8 mouse cellular contexts compared by ENCODE assay signal in genomic region chr19:5851481-5851971, GRCm38 (mm10). TPM values are rescaled to one million over a fixed set of nuclear protein-coding genes. Genes with fewer than 3 reads are reported as not detected.
A peak's percentile ranks its signal among the peaks of the same experiment; 100 is the strongest.
DNase-seq lines count a peak whose midpoint lies in the region; ATAC-seq lines count a peak whose summit lies in the region.

No protein-coding gene starts in this region.

- WGBS in heart, embryonic 12.5 days = 43% methylated on average over 5 of the region's 5 CpGs
- WGBS in liver, embryonic 12.5 days (ENCODE audit: insufficient replicate concordance) = 38% methylated on average over 5 of the region's 5 CpGs

- peaks cover 66% of the 10 kb centered on the region for H3K4me1 ChIP-seq in heart, embryonic 12.5 days (replicated peaks)
- peaks cover 59% of the 10 kb centered on the region for H3K4me1 ChIP-seq in liver, embryonic 12.5 days

- no peak overlapping the region for H3K4me3 ChIP-seq in heart, embryonic 12.5 days
- no peak overlapping the region for H3K4me3 ChIP-seq in liver, embryonic 12.5 days

- H3K9ac ChIP-seq in heart, embryonic 12.5 days = peak overlapping the region; percentile 61
- H3K9ac ChIP-seq in liver, embryonic 12.5 days = peak overlapping the region; percentile 46

- no peaks in the 10 kb centered on the region for H3K27me3 ChIP-seq in heart, embryonic 12.5 days (replicated peaks)
- H3K27me3 ChIP-seq in liver, embryonic 12.5 days (replicated peaks) = no peaks in the 10 kb centered on the region

- intact Hi-C loops in heart, postnatal 25 days (cut with DNase I) = loop anchor here (2.0 kb wide), 1 partner anchor 27 kb away; no protein-coding TSS in a partner anchor

- peaks cover 52% of the 10 kb centered on the region for H3K36me3 ChIP-seq in heart, embryonic 12.5 days
- peaks cover 45% of the 10 kb centered on the region for H3K36me3 ChIP-seq in liver, embryonic 12.5 days

- DNase-seq in heart, adult 18-20 months = peak; percentile 58 to 64
- DNase-seq in heart, postnatal 25 days (ENCODE audit: low spot score) = no peak
- DNase-seq in MN1 (ENCODE audit: low spot score) = peak; percentile 75
- no peak for DNase-seq in thymus, postnatal 25 days
- no peak for DNase-seq in spleen, postnatal 36 days (ENCODE audit: low spot score in 2 of 2)
- no peak for DNase-seq in layer of hippocampus, adult 18-20 months (ENCODE audit: low spot score in 2 of 2)

- no peaks in the 10 kb centered on the region for H3K9me3 ChIP-seq in heart, embryonic 12.5 days (replicated peaks)
- H3K9me3 ChIP-seq in liver, embryonic 12.5 days (replicated peaks) = no peaks in the 10 kb centered on the region

- no peak for ATAC-seq in heart, embryonic 12.5 days (ENCODE audit: insufficient number of reproducible peaks, low FRiP score)
- ATAC-seq in liver, embryonic 12.5 days = no peak

- peak overlapping the region; percentile 42 for H3K4me2 ChIP-seq in heart, embryonic 12.5 days
- H3K4me2 ChIP-seq in liver, embryonic 12.5 days = peak overlapping the region; percentile 35

- H3K27ac ChIP-seq in heart, embryonic 12.5 days (ENCODE audit: poor library complexity, severe bottlenecking) = peak overlapping the region; percentile 82
- peak overlapping the region; percentile 48; the same call in 1 of the 2 replicates for H3K27ac ChIP-seq in liver, embryonic 12.5 days

RNA-seq across cellular contexts. Expression of gene Frmd8, which starts 23.5 kb away (rescaled TPM):
- 10 to 100 TPM in 1 of 2 experiments, 1 to 10 TPM in 1; 7.2 to 10.6 TPM for total RNA-seq in heart, adult 18-20 months (2021)
- total RNA-seq in heart, postnatal 25 days (2021) = 10 to 100 TPM in 1 of 2 experiments, 1 to 10 TPM in 1; 8.9 to 11.1 TPM
- polyA plus RNA-seq in heart, embryonic 12.5 days (2016; fragmentation: Nextera tagmentation; extraction: Ambion mirVana) = 33.7 and 34.2 TPM in 2 replicates
- polyA plus RNA-seq in liver, embryonic 12.5 days (2016; fragmentation: Nextera tagmentation; extraction: Ambion mirVana) = 22.1 and 24.2 TPM in 2 replicates
- 10 to 100 TPM; 12.7 to 13.0 TPM for total RNA-seq in layer of hippocampus, adult 18-20 months (2021)

RNA-seq across cellular contexts. Expression of gene Slc25a45, which starts 26.1 kb away (rescaled TPM):
- total RNA-seq in heart, adult 18-20 months (2021) = 1 to 10 TPM; 2.6 to 2.8 TPM
- 1 to 10 TPM; 3.5 to 4.1 TPM for total RNA-seq in heart, postnatal 25 days (2021)
- polyA plus RNA-seq in heart, embryonic 12.5 days (2016; fragmentation: Nextera tagmentation; extraction: Ambion mirVana) = 3.5 and 3.9 TPM in 2 replicates
- polyA plus RNA-seq in liver, embryonic 12.5 days (2016; fragmentation: Nextera tagmentation; extraction: Ambion mirVana) = 7.5 and 7.7 TPM in 2 replicates
- total RNA-seq in layer of hippocampus, adult 18-20 months (2021) = 1 to 10 TPM; 2.9 to 3.2 TPM

RNA-seq across cellular contexts. Expression of gene Tigd3, which starts 42.4 kb away (rescaled TPM):
- under 1 TPM in 1 of 2 experiments, not detected in 1; 0.35 TPM for total RNA-seq in heart, adult 18-20 months (2021)
- total RNA-seq in heart, postnatal 25 days (2021) = under 1 TPM; 0.22 to 0.68 TPM
- 1.5 and 1.9 TPM in 2 replicates for polyA plus RNA-seq in heart, embryonic 12.5 days (2016; fragmentation: Nextera tagmentation; extraction: Ambion mirVana)
- polyA plus RNA-seq in liver, embryonic 12.5 days (2016; fragmentation: Nextera tagmentation; extraction: Ambion mirVana) = 3.2 and 3.5 TPM in 2 replicates
- total RNA-seq in layer of hippocampus, adult 18-20 months (2021) = 1 to 10 TPM; 2.5 TPM

Comparison
In these comparisons a context has a peak if more than half of its experiments do, and no peak if none do; other contexts are left out.
1. DNase-seq: peak in heart, adult 18-20 months (2 of 2) and MN1 (single experiment); none in heart, postnatal 25 days (single experiment), thymus, postnatal 25 days (single experiment), spleen, postnatal 36 days (0 of 2) and layer of hippocampus, adult 18-20 months (0 of 2).